Comparison of ENCODE assay signal across 16 mouse cellular contexts in genomic region chr13:36242261-36242660, GRCm38 (mm10).
A peak's percentile ranks its signal among the peaks of the same experiment; 100 is the strongest.
DNase-seq lines count a peak whose midpoint lies in the region; ATAC-seq and TF ChIP-seq lines count a peak whose summit lies in the region.
"Had no signal": no experiment of that assay in that cellular context is flagged by ENCODE, and none has a peak within 500 bp of the region (broad histone marks: within the 10 kb centered on the region; RNA-seq: fewer than 3 reads in every experiment).

No protein-coding gene starts in this region.

- H3K4me1 ChIP-seq in heart, embryonic 11.5 days (ENCODE audit: control insufficient read depth, insufficient read depth, low read length), result peaks cover 12% of the 10 kb centered on the region
- H3K4me1 ChIP-seq: limb, embryonic 15.5 days had no signal

- peak; percentile 8 for DNase-seq in heart, adult 8-10 months (ENCODE audit: low spot score)
- DNase-seq in kidney, postnatal 25 days, result peak; percentile 38 to 40
- no peak for DNase-seq in kidney, adult 18-20 months
- DNase-seq in adrenal gland, postnatal 14 days, result peak; percentile 80
- DNase-seq in lung, postnatal 14 days, result peak; percentile 59
- DNase-seq in gastrocnemius, adult 8-10 months (ENCODE audit: low spot score in 2 of 2), result no peak
- DNase-seq in gastrocnemius, adult 2 months, result no peak
- DNase-seq: cerebellum, adult 9-10 months; midbrain, embryonic 14.5 days; thymus, adult 2 months had no signal

- no peak overlapping the region for H3K9ac ChIP-seq in heart, embryonic 11.5 days (ENCODE audit: low read depth, low read length)
- H3K9ac ChIP-seq: limb, embryonic 15.5 days had no signal

- no peak for ATAC-seq in heart, embryonic 11.5 days (replicated peaks; ENCODE audit: insufficient number of reproducible peaks, low FRiP score, low TSS enrichment)
- ATAC-seq: forebrain, embryonic 14.5 days; hindbrain, embryonic 16.5 days; Patski had no signal

- intact Hi-C loops in gastrocnemius, adult 2 months (cut with DNase I), result no loop called here

- H3K4me2 ChIP-seq in heart, embryonic 11.5 days, result no peak overlapping the region
- H3K4me2 ChIP-seq: limb, embryonic 15.5 days had no signal

- TF ChIP-seq CTCF in gastrocnemius, adult 2 months (IDR thresholded peaks at IDR 0.05), result no peak

- no peak overlapping the region for H3K4me3 ChIP-seq in heart, embryonic 11.5 days (ENCODE audit: low read depth, low read length)
- H3K4me3 ChIP-seq in gastrocnemius, adult 2 months, result no peak overlapping the region
- H3K4me3 ChIP-seq: limb, embryonic 15.5 days had no signal

- no peak overlapping the region for H3K27ac ChIP-seq in heart, embryonic 11.5 days (ENCODE audit: low read depth, low read length)
- no peak overlapping the region for H3K27ac ChIP-seq in gastrocnemius, adult 2 months
- H3K27ac ChIP-seq: limb, embryonic 15.5 days; macrophage had no signal

- no peaks in the 10 kb centered on the region for H3K36me3 ChIP-seq in heart, embryonic 11.5 days (ENCODE audit: control insufficient read depth, insufficient read depth, low read length)
- H3K36me3 ChIP-seq: limb, embryonic 15.5 days had no signal

- WGBS in heart, embryonic 11.5 days (ENCODE audit: insufficient replicate concordance), result 18% methylated on average over 1 of the region's 1 CpGs

- H3K9me3 ChIP-seq in heart, embryonic 11.5 days (replicated peaks; ENCODE audit: control insufficient read depth, low read length), result no peaks in the 10 kb centered on the region
- H3K9me3 ChIP-seq: limb, embryonic 15.5 days had no signal

- no peaks in the 10 kb centered on the region for H3K27me3 ChIP-seq in heart, embryonic 11.5 days (ENCODE audit: control insufficient read depth, insufficient read depth, low read length)
- H3K27me3 ChIP-seq: limb, embryonic 15.5 days; Patski had no signal

Comparison
In these comparisons a context has a peak if more than half of its experiments do, and no peak if none do; other contexts are left out.
1. DNase-seq: peak in heart, adult 8-10 months (single experiment), kidney, postnatal 25 days (2 of 2), adrenal gland, postnatal 14 days (single experiment) and lung, postnatal 14 days (single experiment); none in kidney, adult 18-20 months (single experiment), gastrocnemius, adult 8-10 months (0 of 2) and gastrocnemius, adult 2 months (single experiment).